Mouse (Mus musculus) cortical plate, adult 2 months (tissue): ENCODE measurements around the gene Anapc4. TPM values are rescaled to one million over a fixed set of nuclear protein-coding genes. Genes with fewer than 3 reads are reported as not detected.
A peak's percentile ranks its signal among the peaks of the same experiment; 100 is the strongest.

Experiments
- H3K27ac ChIP-seq: fragments of 200-500 bp; 2 replicates; pipeline ENCODE4 v1.5.1; 2012; ENCODE audit warnings: low read length, control low read depth, inconsistent platforms; ENCODE audit not compliant: insufficient read depth
- H3K4me1 ChIP-seq: fragments of 200-500 bp; 2 replicates; pipeline ENCODE4 v1.6.1; 2011; ENCODE audit warnings: low read length; ENCODE audit not compliant: control insufficient read depth, insufficient read depth
- H3K4me3 ChIP-seq: fragments of 200-500 bp; 2 replicates; pipeline ENCODE4 v1.5.1; 2011; ENCODE audit warnings: mild to moderate bottlenecking, low read length, control low read depth; ENCODE audit not compliant: insufficient read depth
- CTCF ChIP-seq: fragments of 200-500 bp; IDR thresholded peaks from 2 replicates; pipeline ENCODE4 v1.5.1; 2011; ENCODE audit warnings: mild to moderate bottlenecking, control low read depth, low read length; ENCODE audit not compliant: insufficient read depth; ENCODE audit errors: extremely low read depth
- POLR2A ChIP-seq: fragments of 200-500 bp; IDR thresholded peaks from 2 replicates; pipeline ENCODE4 v1.6.1; 2011; ENCODE audit warnings: mild to moderate bottlenecking, low read length, control low read depth; ENCODE audit not compliant: insufficient read depth; ENCODE audit errors: extremely low read depth
- polyA plus RNA-seq: library from polyadenylated mRNA; depleted of rRNA; stranded (reverse); fragments of >200 nt; gene quantifications from 2 replicates; pipeline ENCODE4 v1.2.3, GENCODE M21; 2012

Gene Anapc4
- polyA plus RNA-seq, 1 experiment = 98.5 TPM

- Histone ChIP-seq H3K27ac (no peak overlapping the region), H3K4me3 (no peak overlapping the region), H3K4me1 (no peaks in the 10 kb centered on the region)
- no peak for TF ChIP-seq CTCF
- TF ChIP-seq POLR2A = no peak
Observed at GRCm38 (mm10) chr5:52811056-52811455, 22.8 kb upstream of the Anapc4 start.

GRCm38 (mm10) chr5:52812456-52812855 lies 21.4 kb upstream of the Anapc4 start:
- Histone ChIP-seq H3K27ac (no peak overlapping the region), H3K4me3 (no peak overlapping the region), H3K4me1 (no peaks in the 10 kb centered on the region)
- TF ChIP-seq POLR2A (no peak), CTCF (no peak)

- TF ChIP-seq CTCF (no peak), POLR2A (no peak)
- H3K4me1 ChIP-seq = no peaks in the 10 kb centered on the region
- no peak overlapping the region for H3K4me3 ChIP-seq
- no peak overlapping the region for H3K27ac ChIP-seq
Observed at GRCm38 (mm10) chr5:52813312-52813711, 20.5 kb upstream of the Anapc4 start.

- H3K4me3 ChIP-seq = no peak overlapping the region
- TF ChIP-seq CTCF (no peak), POLR2A (no peak)
- no peaks in the 10 kb centered on the region for H3K4me1 ChIP-seq
- no peak overlapping the region for H3K27ac ChIP-seq
Observed at GRCm38 (mm10) chr5:52818676-52819075, 15.1 kb upstream of the Anapc4 start.

- peak; percentile 33; the same call in 1 of the 2 replicates for TF ChIP-seq CTCF
- no peak for TF ChIP-seq POLR2A
- Histone ChIP-seq H3K27ac (no peak overlapping the region), H3K4me3 (no peak overlapping the region), H3K4me1 (no peaks in the 10 kb centered on the region)
Observed at GRCm38 (mm10) chr5:52821691-52822090, 12.1 kb upstream of the Anapc4 start.

GRCm38 (mm10) chr5:52827923-52828322 lies 5.9 kb upstream of the Anapc4 start:
- TF ChIP-seq POLR2A (no peak), CTCF (no peak)

GRCm38 (mm10) chr5:52833005-52833404 lies 807 bp upstream of the Anapc4 start:
- H3K4me1 ChIP-seq = peaks cover 3% of the 10 kb centered on the region
- no peak for TF ChIP-seq POLR2A
- TF ChIP-seq CTCF = no peak
- no peak overlapping the region for H3K27ac ChIP-seq
- no peak overlapping the region; the same call in 1 of the 2 replicates for H3K4me3 ChIP-seq

More at GRCm38 (mm10) chr5:52827923-52828322, 5.9 kb upstream of the Anapc4 start:
- no peak overlapping the region for H3K27ac ChIP-seq
- no peak overlapping the region for H3K4me3 ChIP-seq
- H3K4me1 ChIP-seq = no peaks in the 10 kb centered on the region

- Histone ChIP-seq H3K4me1 (peaks cover 3% of the 10 kb centered on the region), H3K27ac (peak overlapping the region; percentile 43; the same call in 1 of the 2 replicates), H3K4me3 (peak overlapping the region; percentile 83)
- TF ChIP-seq CTCF (no peak), POLR2A (no peak)
Observed at GRCm38 (mm10) chr5:52834386-52834785, 574 bp downstream of the Anapc4 start.

- H3K4me3 ChIP-seq = no peak overlapping the region
- no peaks in the 10 kb centered on the region for H3K4me1 ChIP-seq
- no peak overlapping the region for H3K27ac ChIP-seq
- no peak for TF ChIP-seq CTCF
- TF ChIP-seq POLR2A = no peak
Observed at GRCm38 (mm10) chr5:52844319-52844718, 10.5 kb downstream of the Anapc4 start.

- Histone ChIP-seq H3K4me3 (no peak overlapping the region), H3K27ac (no peak overlapping the region), H3K4me1 (no peaks in the 10 kb centered on the region)
- TF ChIP-seq POLR2A (no peak), CTCF (no peak)
Observed at GRCm38 (mm10) chr5:52855727-52856126, 21.9 kb downstream of the Anapc4 start.
